Mouse (Mus musculus) monocyte, adult 2 months (primary cell): ENCODE measurements at regions not wholly inside any gene's neighbourhood (a gene's known extent, or its start where the extent isn't known, plus 50 kb on each side); places are given as distances from the start of the nearest gene placed in this dataset.

ENCODE experiments used
- DNase-seq, 2 experiments: peaks; one replicate each; pipeline ENCODE4 v3.0.0; 2022; ENCODE audit warnings: low spot score in 2 of 2, low read depth in 1 of 2

DNA sequence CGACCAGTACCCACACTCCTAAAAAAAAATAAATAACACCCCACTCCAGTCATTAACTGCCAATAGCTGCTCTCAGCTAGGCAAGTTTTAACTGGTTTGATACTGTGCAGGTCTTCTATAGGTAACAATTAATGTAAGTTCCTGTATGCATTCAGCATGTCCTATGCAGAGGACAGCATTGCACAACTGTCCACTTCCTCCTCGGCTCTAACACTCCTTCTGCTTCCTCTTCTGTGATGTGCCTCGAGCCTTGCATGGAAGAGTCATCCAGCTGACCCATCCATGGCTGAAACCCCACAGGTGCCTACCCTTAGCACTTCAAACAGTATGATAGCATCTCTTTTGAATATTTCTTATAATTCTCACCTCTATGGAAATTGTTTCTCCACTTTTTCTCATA lies 449.4 kb upstream of the Rag2 start:
- DNase-seq = no peak

DNA sequence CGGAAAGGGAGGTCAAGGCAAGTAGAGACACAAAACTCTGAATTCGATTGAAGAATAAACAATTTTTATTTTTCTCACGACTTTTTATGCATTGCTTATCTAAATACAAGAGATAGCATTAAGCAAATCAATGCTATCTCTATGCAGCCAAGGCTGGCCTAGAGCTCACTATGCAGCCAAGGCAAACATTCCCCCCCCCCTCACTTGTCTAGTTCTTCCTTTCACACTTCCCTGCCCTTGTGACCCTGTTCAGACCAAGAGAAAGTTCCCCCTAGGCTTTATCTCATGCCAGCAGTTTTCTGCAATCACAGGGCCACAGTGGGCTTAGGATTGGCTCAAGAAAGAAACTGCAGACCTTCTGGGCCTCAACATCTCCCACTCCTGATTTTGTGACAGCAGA lies 417.9 kb upstream of the Rag2 start:
- no peak for DNase-seq

DNA sequence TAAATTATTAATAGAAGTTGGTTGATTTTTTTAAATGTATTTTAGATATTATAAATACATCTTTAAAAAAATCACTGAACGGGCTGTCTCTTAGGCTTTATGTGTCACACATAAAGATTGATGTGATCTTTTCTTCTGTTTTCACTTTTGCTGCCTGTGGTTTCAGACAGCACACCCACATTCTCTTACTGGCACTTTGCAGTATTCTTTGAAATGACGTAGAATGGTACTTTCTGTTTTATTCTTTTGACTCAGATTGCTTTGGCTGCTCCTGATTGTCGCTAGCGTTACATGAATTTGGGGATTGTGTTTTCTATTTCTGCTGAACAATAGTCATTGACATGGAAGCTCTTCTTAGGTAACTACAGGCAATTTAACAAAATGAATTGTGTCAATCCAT lies 415.4 kb upstream of the Rag2 start:
- DNase-seq = no peak

DNA sequence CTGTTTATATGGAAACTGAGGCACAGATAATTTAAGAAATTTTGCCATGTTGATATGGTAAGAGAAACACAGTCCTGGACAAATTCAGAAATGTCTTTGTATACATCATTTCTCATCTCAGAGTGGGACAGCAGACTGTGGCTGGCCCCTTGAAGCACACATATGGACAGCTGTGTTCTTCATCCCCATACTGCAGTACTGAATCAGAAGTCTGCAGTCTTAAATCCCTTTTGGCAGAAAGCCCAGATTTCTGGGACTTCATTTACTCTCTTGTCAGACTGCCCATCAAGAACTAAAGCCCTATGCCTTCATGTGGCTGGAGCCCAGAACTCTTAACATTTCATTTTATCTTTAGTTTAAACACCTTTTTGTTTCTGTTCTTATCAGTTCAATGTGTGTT lies 403.8 kb upstream of the Rag2 start:
- DNase-seq = no peak

DNA sequence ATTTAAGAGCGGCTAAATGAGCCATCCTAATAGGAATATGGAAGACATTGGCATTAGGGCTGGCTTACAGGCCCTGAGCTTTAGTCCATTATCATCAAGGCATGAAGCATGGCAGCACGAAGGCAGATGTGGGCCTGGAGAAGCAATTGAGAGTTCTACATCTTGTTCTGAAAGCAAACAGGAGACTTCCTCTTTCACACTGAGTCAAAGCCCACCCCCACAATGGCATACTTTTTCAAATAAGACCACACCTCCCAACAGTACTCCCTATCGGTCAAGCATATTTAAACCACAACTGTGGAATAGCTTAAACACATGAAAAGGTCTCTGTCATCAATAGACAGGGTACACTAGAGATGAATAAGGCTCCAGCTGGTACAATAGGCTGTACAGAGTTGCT lies 381.5 kb upstream of the Rag2 start:
- DNase-seq = no peak

DNA sequence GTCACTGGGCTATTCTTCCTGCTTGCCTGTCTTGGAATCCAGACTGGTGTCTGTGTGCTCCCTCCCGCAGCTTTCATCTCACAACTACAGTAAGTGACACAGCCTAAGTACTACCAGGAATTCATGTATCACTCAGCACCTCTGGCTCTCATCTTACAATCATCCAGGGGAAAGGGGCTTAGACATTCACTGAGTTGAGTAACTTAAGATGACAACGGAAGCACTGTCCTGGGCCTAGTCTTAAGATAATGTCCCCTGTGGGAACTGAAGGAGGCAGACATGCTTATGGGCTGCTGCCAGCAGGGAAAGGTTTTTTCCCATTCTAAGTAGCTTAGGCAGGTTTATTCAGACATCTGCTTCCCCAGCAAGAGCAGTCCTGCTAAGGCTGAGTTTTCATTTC lies 377.4 kb upstream of the Rag2 start:
- DNase-seq = no peak

DNA sequence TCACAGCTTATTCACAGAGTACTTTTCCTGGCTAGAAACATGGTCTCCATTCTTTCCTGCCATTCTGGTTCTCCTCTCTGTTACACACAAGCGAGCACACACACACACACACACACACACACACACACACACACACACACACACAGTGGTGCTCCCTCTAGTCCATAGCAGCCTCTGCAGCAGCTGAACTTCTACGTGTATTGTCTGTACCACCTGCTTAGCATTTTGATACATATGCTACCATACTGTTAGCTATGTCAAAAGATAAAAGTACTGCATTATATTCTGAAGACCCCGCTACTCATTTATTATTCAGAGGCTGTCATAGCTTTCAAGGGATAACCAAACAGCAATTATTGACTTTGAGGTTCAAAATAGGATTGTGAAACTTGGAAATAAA lies 372.3 kb upstream of the Rag2 start:
- DNase-seq = no peak

DNA sequence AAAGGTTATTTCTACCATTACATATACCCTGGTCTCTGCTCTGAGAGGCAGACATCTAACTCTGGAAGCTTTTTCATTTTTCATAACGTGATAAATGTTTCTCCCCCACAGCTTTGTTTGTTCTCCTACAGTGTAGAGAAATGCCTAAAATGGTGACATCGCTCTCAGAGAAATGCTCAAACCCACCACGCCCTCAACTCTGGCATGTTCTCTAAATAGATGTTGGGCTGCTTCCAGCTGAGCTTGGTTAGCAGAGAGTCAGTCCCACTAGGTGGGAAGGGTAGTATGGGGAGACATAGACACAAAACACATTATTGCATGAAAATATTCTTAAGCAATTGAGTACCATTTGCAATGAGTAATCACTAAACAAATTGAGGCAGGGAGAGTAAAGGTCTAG lies 368.1 kb upstream of the Rag2 start:
- DNase-seq = no peak

DNA sequence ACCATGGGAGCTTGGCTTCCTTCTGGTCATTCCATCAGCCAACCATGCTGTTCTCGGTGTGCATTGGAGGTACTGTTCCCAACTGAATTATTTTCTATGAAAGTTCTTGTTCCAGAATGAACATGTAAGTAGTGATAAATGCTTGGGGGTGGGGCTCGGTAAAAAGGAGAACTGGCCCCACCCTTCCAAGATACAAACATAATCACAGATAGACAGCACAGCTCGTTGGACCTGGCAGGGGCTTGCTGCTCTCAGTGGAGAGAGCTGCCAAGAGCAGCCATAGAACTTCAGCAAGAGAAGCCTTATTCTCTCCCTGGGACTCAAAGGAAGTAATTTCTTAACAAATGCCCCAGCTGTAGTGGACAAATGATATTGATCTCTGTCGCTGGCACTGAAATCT lies 360.6 kb upstream of the Rag2 start:
- no peak for DNase-seq

DNA sequence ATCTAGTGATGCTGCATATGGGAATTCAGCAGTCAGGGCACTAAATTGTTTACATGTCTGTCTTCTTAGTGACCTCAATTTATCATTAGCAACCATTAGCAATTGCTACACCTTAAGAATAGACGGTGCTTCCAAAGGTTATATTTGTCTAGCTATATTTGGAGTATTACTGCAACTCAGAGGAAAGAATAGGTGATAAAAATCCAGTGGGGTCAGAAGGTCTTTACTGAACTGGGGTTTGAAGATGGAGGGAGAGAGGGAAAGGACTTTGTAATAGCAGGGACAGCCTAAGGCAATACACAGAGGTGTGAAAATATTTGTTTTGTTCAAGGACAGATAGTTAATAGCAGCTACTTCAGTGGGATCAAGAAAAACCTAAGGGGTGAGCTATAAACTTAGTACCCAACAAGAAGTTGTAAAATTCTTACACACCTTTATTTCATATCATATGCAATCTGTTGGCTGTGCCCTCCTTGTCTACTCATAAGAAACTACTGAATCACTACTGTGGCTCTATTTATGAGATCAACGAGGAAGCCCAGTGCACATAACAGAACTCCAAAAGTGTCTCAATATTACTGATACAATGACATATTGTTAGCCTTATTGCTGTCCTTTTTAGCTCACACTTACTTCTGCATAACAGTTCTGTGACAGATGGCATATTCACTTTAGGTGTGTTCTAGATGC lies 357.7 kb upstream of the Rag2 start:
- no peak for DNase-seq

DNA sequence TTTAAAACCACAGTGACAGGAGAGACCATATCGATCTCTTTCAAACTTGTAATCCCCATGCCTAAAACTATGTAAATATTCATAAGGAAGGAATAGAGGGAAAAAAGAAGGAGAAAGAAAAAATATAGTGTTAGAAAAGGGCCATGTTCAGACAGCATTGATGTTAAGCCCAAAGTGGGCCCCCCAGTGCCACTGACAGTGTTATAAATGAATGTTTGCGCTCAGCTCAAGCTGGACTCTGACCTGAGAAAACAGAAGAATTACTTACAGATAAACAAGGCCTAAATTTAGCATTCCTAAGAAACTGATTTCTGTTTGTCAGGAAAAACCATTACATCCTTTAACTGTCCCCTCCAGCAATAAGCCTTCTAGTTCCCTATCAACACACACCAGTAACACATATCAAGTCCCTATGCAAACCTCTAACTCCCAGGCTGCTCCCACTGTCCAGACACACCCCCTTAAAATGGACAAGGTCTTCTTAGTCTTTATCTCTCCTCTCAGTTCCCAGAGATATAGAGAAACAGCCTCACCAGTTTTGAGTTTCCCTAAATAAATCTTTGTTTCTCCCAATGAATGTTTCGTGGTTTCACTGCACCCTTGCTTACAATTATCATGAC lies 350.4 kb upstream of the Rag2 start:
- DNase-seq = no peak

DNA sequence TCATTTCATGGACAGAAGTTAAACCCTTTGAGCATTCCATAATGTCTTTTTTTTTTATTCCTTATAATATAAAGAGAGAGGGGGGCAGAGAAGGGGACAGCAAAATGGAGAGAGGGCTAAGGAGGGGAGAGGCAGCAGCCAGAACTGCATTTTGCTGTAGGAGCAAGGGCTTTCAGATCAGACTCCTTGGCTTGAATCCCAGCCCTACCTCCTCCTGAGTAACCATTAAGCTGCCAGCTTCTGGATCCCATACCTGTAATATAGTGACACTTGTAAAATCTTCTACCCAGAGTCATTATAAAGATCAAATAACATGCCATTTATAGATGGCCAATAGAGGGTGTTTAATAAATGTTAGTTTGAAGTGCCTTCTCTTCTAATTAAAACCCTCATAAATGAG lies 339.6 kb upstream of the Rag2 start:
- DNase-seq = no peak

DNA sequence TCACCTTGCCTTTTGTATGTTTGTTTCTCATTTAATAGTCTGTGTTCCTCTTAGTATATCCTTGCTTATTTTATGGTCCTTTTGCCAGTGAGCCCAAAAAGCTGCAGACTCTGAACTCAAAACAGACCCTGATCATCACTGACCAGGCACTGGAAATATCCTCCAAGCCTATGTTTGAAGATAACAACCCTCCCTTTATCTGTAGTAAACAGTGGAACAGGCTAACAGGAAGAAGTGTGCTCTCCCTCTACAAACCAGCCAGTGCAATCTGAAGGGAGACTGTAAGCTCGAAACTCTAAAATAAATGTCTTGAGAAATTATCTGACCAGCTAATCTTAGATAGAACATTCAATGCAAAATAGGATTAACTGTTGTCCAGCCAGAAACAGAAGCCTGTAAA lies 336.4 kb upstream of the Rag2 start:
- no peak for DNase-seq

DNA sequence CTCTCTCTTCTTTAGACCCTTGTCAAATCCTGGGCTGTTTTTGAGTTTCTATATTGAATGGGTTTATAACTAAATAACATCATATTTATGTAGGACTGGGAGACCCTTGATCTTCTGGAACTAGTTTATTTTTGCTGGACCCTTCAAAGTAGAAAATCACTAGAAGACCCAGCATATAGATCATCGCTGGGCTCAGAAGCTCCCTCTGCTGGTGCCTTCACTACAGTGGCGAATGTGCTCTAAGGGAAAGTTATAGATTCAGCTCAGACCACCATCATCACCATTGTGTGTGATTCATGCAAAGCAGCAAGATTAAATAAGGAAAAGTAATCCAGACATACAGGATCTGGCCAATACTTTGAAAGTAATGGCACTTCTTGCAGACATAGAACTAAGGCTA lies 335.4 kb upstream of the Rag2 start:
- no peak for DNase-seq

DNA sequence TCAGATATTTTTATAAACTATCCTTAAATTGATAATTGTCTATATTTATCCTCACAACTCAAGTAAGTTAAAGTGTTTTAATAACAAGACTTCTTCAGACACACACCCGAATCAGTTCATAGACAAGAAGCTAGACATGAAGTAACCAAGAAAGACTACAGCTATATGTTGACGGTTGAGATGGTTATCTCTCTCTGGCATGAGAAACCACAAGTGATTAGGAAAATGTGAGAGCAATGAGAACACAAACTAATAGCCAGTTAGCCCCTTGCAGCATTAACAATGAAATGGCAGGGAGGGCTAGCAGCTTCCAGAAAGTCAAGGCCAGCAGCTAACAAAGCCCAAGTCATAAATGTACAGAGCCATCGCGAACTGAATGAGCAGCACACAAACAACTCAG lies 333.8 kb upstream of the Rag2 start:
- no peak for DNase-seq

DNA sequence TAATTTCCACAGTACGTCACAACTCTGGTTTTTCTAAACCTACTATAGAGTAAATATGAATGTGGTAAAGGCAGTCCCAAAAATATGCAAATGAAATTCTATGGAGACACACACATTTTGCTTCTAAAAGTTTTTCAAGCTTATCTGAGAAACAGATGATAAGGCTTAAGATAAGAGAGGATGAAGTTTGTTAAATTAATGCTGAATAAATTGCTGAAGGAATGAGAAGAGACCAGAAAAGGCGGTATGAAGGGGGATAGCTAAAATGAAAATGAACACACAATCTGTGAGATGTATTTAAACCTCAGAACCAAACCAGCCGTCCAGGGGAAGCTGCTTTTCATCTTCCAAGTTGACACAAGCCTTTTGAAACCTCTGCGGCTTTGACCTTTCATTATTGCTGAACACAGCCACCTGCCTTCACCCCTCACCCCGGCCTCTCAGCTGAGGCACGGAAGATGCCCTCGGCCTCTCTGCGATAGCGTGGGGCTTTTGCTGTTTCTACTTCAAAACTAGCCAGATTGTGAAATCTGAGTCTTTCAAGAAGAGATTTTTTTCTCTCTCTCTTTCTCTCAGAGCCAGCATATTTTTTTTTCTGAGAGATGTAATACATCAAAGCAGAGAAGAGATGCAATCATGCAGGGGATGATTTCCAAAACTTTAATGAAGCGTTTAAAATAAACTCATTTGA lies 328.7 kb upstream of the Rag2 start:
- no peak for DNase-seq

DNA sequence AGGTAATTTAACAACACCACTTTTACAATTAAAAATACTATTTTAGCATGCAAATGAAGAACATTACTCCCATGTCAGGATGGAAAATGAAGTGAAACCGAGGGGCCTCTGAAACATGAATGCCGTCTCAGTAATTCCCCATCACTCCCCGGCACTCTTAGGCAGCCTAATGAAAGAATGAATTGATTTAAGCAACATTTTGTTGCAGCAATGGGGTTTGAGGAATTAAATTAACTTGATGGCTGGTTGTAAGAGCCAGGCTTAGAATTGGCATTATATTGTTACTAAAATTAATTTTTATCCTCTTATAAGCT lies 328.2 kb upstream of the Rag2 start:
- no peak for DNase-seq

DNA sequence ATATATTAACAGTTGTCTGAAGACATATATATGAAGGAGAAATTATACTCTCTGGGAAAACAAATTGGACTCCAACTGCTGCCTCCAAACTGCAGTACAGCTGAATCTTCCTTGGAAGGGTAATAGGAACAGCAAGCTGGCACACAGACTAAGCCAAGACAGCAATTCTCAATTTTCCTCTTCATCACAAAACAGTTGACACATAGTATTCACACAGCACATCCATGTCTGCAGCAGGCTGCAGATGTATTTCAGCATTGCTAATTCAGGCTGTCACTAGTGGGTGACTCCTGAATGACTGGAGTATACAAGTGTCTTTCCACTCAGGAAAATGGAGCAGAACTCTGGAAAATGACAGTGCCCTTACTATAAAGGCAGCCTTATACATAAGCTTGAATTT lies 327.7 kb upstream of the Rag2 start:
- no peak for DNase-seq

DNA sequence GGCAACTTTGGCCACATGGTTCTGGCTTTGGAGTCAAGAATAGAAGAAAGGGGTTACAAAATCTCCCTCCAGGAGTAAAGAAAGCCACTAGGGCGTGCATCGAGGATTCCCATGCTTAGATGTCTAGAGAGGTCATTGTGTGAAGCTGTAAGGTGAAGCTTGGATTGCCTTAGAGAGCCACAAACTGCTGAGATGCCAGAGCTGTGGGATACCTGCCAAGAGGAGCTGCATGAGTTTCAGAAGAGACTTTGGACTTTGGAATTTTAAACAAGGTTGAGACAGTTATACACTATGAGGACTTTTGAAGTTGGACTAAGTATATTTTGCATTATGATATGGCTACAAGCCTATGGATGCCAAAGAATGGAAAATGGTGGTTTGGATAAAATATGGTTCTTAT lies 325.4 kb upstream of the Rag2 start:
- DNase-seq = no peak

DNA sequence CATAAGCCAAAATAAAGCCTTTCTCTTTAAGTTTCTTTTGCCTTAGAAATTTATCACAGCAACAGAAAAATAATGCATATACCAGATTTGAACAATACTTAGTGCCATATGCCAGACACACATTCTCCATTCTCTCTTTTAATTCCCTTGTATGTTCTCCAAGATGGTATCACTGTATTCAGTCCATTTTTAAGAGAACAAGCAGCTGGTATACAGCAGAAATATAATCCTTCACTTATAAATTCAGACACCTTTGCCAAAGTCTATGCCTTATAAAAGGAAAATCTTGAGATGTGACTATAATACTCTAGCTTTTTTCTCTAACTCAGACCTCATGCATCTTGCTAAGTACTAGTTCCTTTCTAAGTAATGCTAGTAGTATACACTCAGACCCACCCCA lies 324.4 kb upstream of the Rag2 start:
- no peak for DNase-seq

DNA sequence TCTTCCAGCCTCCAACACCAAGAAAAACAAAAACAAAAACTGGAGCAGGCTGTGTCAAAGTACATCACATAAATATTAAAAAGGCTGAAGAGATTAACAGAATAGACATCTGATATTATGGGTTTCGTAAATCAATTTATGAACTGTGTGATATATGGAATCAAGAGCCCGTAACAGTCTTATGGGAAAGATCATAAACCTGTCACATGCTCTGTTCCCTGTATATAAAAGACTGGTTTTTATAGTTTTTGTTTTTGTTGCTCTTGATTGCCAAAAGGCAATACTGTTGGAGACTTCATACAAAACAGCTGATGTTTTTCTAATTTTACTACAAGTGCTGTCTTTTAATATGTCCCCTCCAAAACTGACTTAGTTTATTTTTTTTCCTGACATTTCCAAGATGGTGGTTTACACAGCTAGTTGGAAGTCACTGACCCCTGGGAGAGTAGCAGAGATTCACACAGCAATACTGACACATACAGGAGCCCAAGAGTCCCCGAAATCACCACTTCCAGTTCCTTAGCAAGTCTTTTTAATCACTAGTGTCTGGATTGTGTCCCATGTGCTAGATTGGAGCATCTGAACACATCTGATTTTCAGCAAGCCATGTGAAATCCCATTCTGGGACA lies 303.1 kb upstream of the Rag2 start:
- no peak for DNase-seq

DNA sequence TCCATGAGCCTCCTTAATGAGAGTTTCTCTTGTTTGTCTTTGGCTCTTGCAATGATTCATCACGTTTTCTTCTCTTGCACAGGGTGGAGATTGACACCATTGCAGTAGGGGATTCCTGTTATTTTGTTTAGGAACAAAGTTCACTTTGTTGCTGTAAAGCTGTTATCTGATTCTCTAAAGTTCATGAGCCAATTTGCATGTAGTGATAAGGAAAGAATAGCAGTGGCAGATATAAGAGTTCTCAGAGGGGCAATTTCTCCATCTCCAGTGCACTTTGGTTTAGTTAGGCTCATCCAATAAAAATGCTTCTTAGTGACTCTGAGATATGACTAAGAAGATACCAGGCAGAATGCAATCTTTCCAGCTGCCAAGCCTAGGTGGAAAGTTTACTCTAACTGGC lies 267.8 kb upstream of the Rag2 start:
- DNase-seq = no peak

DNA sequence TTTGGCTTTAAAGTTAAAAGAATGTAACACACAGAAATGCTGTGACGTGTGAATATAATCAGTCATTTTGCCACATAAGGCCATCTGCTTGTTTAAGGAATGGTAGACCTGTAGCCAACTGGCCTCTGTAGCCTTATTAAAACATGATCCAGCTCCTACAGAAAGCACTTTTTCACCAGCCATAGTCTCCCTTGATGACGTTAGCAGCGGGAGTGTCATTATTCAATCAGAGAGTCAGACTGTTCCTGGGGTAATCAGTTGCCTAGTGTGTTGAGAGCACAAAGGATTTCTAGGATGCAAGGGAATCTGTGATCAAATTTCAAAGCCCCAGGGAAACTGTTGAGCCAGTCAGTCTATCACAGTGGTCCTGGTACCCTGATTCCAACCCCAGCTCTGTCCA lies 260.3 kb upstream of the Rag2 start:
- no peak for DNase-seq
